9 mouse cellular contexts compared by ENCODE assay signal in the genomic region with DNA sequence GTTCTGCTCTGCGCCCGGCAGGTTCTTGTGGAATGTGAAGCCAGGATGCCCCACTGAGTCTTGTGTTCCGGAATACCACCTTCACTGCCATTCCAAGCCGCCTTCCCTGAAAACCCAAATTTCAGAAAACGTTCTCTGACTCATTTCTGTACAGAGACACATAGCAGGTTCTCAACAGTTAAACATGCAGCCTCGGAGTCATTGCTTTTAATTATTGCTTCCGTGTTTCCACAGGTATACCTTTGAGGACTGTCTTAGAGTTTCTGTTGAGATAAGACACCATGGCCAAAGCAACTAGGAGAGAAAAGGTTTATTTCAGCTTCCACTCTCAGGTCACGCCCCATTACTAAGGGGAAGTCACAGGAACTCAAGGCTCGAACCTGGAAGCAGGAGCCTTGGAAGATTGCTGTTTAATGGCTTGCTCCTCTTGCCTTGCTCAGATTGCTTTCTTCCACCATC. TPM values are rescaled to one million over a fixed set of nuclear protein-coding genes. Genes with fewer than 3 reads are reported as not detected.
DNase-seq lines count a peak whose midpoint lies in the region; ATAC-seq lines count a peak whose summit lies in the region.
"Had no signal": no experiment of that assay in that cellular context is flagged by ENCODE, and none has a peak within 500 bp of the region (broad histone marks: within the 10 kb centered on the region; RNA-seq: fewer than 3 reads in every experiment).

No protein-coding gene starts in this region.

- no peaks in the 10 kb centered on the region for H3K9me3 ChIP-seq in kidney, embryonic 15.5 days (replicated peaks)
- H3K9me3 ChIP-seq in midbrain, embryonic 16.5 days (replicated peaks; ENCODE audit: control insufficient read depth, low read length, poor library complexity, severe bottlenecking), result no peaks in the 10 kb centered on the region

- peaks cover 5% of the 10 kb centered on the region for H3K36me3 ChIP-seq in kidney, embryonic 15.5 days
- no peaks in the 10 kb centered on the region for H3K36me3 ChIP-seq in midbrain, embryonic 16.5 days (ENCODE audit: control insufficient read depth, insufficient read depth, low read length)

- intact Hi-C loops in left cerebral cortex, postnatal 25 days (cut with DNase I), result no loop called here

- ATAC-seq in kidney, embryonic 15.5 days (replicated peaks; ENCODE audit: low FRiP score), result no peak; the same call in 1 of the 2 replicates
- peak; percentile 20 for ATAC-seq in inflammation-experienced regulatory T-cells, adult 6 months
- ATAC-seq in midbrain, embryonic 16.5 days, result peak; percentile 25; the same call in 1 of the 2 replicates

- no peak for DNase-seq in kidney, adult 11 months
- peak; percentile 2 for DNase-seq in c-Kit-negative CD71-positive TER-119-positive erythroid progenitor cells, embryonic 14.5 days (ENCODE audit: low read depth, low spot score)
- no peak for DNase-seq in layer of hippocampus, adult 11-12 months (ENCODE audit: low spot score)
- DNase-seq in cerebellum, adult 11-12 months, result no peak
- DNase-seq in left cerebral cortex, postnatal 25 days (ENCODE audit: low spot score in 2 of 2), result no peak

- H3K27ac ChIP-seq in kidney, embryonic 15.5 days, result peak overlapping the region; percentile 71
- peak overlapping the region; percentile 84 for H3K27ac ChIP-seq in midbrain, embryonic 16.5 days (ENCODE audit: low read length)

- H3K4me1 ChIP-seq in kidney, embryonic 15.5 days, result peaks cover 19% of the 10 kb centered on the region
- peaks cover 18% of the 10 kb centered on the region for H3K4me1 ChIP-seq in midbrain, embryonic 16.5 days (ENCODE audit: control insufficient read depth, insufficient read depth, low read length)

- WGBS in kidney, embryonic 15.5 days, result 16% methylated on average over 9 of the region's 9 CpGs
- 17% methylated on average over 9 of the region's 9 CpGs for WGBS in midbrain, embryonic 16.5 days

- H3K27me3 ChIP-seq in kidney, embryonic 15.5 days, result no peaks in the 10 kb centered on the region
- no peaks in the 10 kb centered on the region for H3K27me3 ChIP-seq in midbrain, embryonic 16.5 days (ENCODE audit: control insufficient read depth, insufficient read depth, low read depth, low read length)

- peak overlapping the region; percentile 76 for H3K4me3 ChIP-seq in kidney, embryonic 15.5 days (replicated peaks)
- H3K4me3 ChIP-seq in midbrain, embryonic 16.5 days (ENCODE audit: low read depth, low read length), result peak overlapping the region; percentile 69

- H3K9ac ChIP-seq in kidney, embryonic 15.5 days, result peak overlapping the region; percentile 76
- peak overlapping the region; percentile 87 for H3K9ac ChIP-seq in midbrain, embryonic 16.5 days (ENCODE audit: low read depth, low read length)

- peak overlapping the region; percentile 85 for H3K4me2 ChIP-seq in kidney, embryonic 15.5 days
- H3K4me2 ChIP-seq in midbrain, embryonic 16.5 days (ENCODE audit: low read length), result peak overlapping the region; percentile 69

RNA-seq across cellular contexts. Expression of a gene that starts 0.5 kb away (rescaled TPM):
- polyA plus RNA-seq in kidney, embryonic 15.5 days (2015; fragmentation: Nextera tagmentation; extraction: Ambion mirVana), result 48.7 and 56.0 TPM in 2 replicates
- 10 to 100 TPM; 29.0 to 41.4 (median 40.1) TPM for polyA plus RNA-seq in inflammation-experienced regulatory T-cells, adult 6 months (2017; shearing (Covaris generic))
- 43.1 and 46.3 TPM in 2 replicates for polyA plus RNA-seq in midbrain, embryonic 16.5 days (2015; fragmentation: Nextera tagmentation; extraction: Ambion mirVana)
- 10 to 100 TPM; 28.2 to 30.3 TPM for total RNA-seq in left cerebral cortex, postnatal 25 days (2021)

RNA-seq across cellular contexts. Expression of a gene that starts 34.5 kb away (rescaled TPM):
- polyA plus RNA-seq in kidney, embryonic 15.5 days (2015; fragmentation: Nextera tagmentation; extraction: Ambion mirVana), result 0.49 and 0.50 TPM in 2 replicates
- polyA plus RNA-seq in inflammation-experienced regulatory T-cells, adult 6 months (2017; shearing (Covaris generic)), result under 1 TPM in 2 of 3 experiments, not detected in 1; 0.08 to 0.20 TPM
- polyA plus RNA-seq in midbrain, embryonic 16.5 days (2015; fragmentation: Nextera tagmentation; extraction: Ambion mirVana), result 0.15 and 0.16 TPM in 2 replicates
- total RNA-seq in left cerebral cortex, postnatal 25 days (2021), result not detected
- total RNA-seq: neutrophil, adult 5-6 weeks had no signal
